Mouse (Mus musculus): ENCODE measurements at regions not wholly inside any gene's neighbourhood (a gene's known extent, or its start where the extent isn't known, plus 50 kb on each side); places are given as distances from the start of the nearest gene placed in this dataset.

- peak; percentile 20 for DNase-seq
These were observed 207.7 kb upstream of the Pde3a start for GRCm38 (mm10) chr6:141041358-141041757.

GRCm38 (mm10) chr6:141041781-141042625 lies 207.1 kb upstream of the Pde3a start:
- DNase-seq, result peak; percentile 48

- no peak for DNase-seq
These were observed 200.8 kb upstream of the Pde3a start for GRCm38 (mm10) chr6:141048271-141048670.

GRCm38 (mm10) chr6:141050038-141050684 lies 198.9 kb upstream of the Pde3a start:
- no peak for DNase-seq

GRCm38 (mm10) chr6:141054026-141054425 lies 195.0 kb upstream of the Pde3a start:
- DNase-seq, result no peak

GRCm38 (mm10) chr6:141059250-141059916 lies 189.7 kb upstream of the Pde3a start:
- no peak for DNase-seq

- no peak for DNase-seq
These were observed 183.3 kb upstream of the Pde3a start for GRCm38 (mm10) chr6:141065724-141066123.

- DNase-seq, result no peak
These were observed 180.1 kb upstream of the Pde3a start for GRCm38 (mm10) chr6:141068861-141069467.

GRCm38 (mm10) chr6:141069896-141070295 lies 179.2 kb upstream of the Pde3a start:
- no peak for DNase-seq

GRCm38 (mm10) chr6:141071507-141071906 lies 177.6 kb upstream of the Pde3a start:
- no peak for DNase-seq

- DNase-seq, result peak; percentile 46
These were observed 157.8 kb upstream of the Pde3a start for GRCm38 (mm10) chr6:141091076-141091780.

- DNase-seq, result peak; percentile 20
These were observed 157.3 kb upstream of the Pde3a start for GRCm38 (mm10) chr6:141091781-141092140.

GRCm38 (mm10) chr6:141097338-141098122 lies 151.5 kb upstream of the Pde3a start:
- DNase-seq, result peak; percentile 21

- DNase-seq, result no peak
These were observed 130.8 kb upstream of the Pde3a start for GRCm38 (mm10) chr6:141118287-141118686.

- no peak for DNase-seq
These were observed 122.3 kb upstream of the Pde3a start for GRCm38 (mm10) chr6:141126614-141127396.

GRCm38 (mm10) chr6:141129596-141129995 lies 119.5 kb upstream of the Pde3a start:
- no peak for DNase-seq

GRCm38 (mm10) chr6:141134176-141134575 lies 114.9 kb upstream of the Pde3a start:
- no peak for DNase-seq

GRCm38 (mm10) chr6:141136664-141137375 lies 112.2 kb upstream of the Pde3a start:
- no peak for DNase-seq

- no peak for DNase-seq
These were observed 108.1 kb upstream of the Pde3a start for GRCm38 (mm10) chr6:141141016-141141415.

Measured in lung, postnatal 14 days (tissue).